Mouse (Mus musculus): ENCODE data around the gene Synrg.

DNA sequence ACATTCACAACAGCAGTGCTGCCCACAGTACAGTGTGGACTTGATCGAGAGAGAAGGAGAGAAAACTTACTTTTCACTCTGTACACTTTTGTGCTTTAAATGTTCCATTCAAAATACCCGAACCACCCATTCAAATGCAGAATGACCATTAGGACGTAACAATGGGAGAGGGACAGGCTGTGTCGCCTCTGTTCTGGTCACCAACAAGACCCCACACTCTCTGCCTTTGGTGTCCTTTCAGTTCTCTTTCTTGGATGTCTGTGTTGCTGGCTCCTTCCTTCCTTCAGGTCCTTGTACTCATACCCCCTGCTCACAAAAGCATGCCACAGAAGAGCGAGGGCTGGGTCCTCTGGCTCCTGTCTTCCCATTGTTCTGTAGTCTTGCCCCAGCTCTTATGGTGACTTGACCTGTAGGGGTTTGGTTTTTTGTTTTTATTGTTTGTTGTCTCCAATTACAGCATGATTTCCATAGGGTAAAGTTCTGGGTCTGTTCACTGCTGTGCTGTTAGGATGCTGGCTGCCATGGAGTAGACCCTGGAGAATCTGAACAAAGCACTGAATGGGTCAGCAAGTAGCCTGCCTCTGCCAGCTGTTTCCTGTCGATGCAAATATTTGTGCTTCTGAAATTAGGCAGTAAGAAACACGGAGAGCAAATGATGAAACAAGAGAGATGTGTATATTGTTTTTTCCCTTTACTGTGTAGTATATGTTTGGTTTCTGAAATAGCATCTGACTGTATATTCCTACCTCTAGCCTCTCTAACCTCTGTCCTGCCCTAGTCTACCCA is 10.5 kb downstream of the Synrg start:
- TF ChIP-seq CTCF (IDR thresholded peaks at IDR 0.05; ENCODE audit: borderline replicate concordance, insufficient read depth, low read depth, low read length) = no peak
- TF ChIP-seq POLR2A (IDR thresholded peaks at IDR 0.05; ENCODE audit: borderline replicate concordance, insufficient read depth, low read length) = no peak

Data from cerebellum, adult 2 months (tissue).